Mouse (Mus musculus): ENCODE measurements at regions not wholly inside any gene's neighbourhood (a gene's known extent, or its start where the extent isn't known, plus 50 kb on each side); places are given as distances from the start of the nearest gene placed in this dataset.
A peak's percentile ranks its signal among the peaks of the same experiment; 100 is the strongest.

DNA sequence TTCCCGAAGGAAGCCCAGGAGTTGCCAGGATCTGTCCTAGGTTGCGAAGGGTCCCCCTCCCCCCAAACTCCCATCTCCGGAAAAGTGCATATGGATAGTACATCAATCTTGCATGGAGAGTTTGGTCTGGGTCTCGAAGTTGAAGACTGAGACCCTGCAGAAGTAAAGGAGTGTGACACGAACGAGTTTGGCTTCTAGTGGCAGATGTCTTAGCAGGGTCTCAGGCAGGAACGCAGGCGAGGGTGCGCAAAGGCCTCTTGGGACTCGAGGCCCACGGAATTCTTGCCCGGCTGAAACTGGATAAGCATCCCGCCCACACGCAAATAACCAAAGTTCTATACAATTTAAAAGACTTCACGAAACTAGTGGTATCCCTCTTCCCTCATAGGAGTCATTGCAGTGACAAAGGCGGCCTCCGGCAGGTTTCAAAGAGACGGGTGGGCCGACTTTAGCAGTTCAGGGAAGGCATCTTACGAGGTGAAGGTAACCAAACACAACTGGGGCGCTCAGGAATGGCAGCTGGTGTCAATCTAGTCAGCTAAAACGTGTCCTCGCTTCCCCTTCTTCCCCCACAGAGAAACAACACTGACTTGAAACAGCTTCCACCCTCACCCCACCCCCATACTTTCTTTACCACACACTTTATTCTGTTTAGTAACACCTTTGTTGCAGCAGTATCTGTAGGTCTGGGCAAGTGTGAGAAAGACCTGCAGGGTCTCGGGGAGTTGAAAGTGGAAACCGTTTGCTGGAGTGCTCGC is 77.4 kb downstream of the Kcnrg start:
- Histone ChIP-seq H3K4me1 (replicated peaks; ENCODE audit: control insufficient read depth, insufficient read depth, low read length) (peaks cover 3% of the 10 kb centered on the region), H3K27me3 (ENCODE audit: control insufficient read depth, insufficient read depth, low read length) (peaks cover 51% of the 10 kb centered on the region), H3K4me3 (ENCODE audit: low read depth, low read length) (peak overlapping the region; percentile 17), H3K9me3 (ENCODE audit: control insufficient read depth, low read length) (no peaks in the 10 kb centered on the region), H3K36me3 (ENCODE audit: control insufficient read depth, insufficient read depth, low read length) (no peaks in the 10 kb centered on the region), H3K27ac (ENCODE audit: low read depth, low read length) (no peak overlapping the region), H3K9ac (ENCODE audit: low read depth, low read length) (no peak overlapping the region), H3K4me2 (replicated peaks; ENCODE audit: low read depth, low read length) (peak overlapping the region; percentile 22)
- WGBS, result 1% methylated on average over 26 of the region's 26 CpGs
- ATAC-seq (ENCODE audit: low FRiP score), result no peak
- DNase-seq (ENCODE audit: low spot score), result peak; percentile 62

DNA sequence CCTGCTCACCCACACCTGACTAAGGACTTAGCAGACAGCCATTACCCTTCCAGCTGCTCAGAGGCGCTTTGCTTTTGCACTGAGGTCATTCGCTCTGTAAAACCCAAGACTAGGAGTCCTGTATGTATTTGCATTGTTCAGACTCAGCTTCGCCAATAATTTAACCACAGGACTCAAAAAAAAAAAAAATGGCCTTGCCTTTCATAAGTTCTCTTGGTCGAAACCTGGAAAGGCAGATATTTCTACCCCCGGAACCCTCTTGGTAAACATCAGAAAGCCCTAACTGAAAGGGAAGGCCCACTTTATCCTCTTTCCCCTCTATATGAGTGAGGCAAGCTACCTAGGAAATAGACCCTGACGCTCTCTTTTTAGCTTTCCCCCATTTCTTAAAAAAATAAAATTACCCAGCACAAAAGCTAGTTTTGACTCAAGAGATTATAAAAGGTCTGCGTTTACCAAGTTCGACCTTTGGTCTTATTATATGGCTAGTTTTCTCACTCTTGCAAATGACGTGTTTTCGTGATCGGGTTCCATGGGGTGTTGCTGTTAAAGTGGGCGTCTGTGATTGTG is 78.1 kb downstream of the Kcnrg start:
- DNase-seq (ENCODE audit: low spot score), result no peak
- no peak overlapping the region for H3K4me3 ChIP-seq (ENCODE audit: low read depth, low read length)
- H3K36me3 ChIP-seq (ENCODE audit: control insufficient read depth, insufficient read depth, low read length), result no peaks in the 10 kb centered on the region
- no peak for ATAC-seq (ENCODE audit: low FRiP score)
- WGBS, result 4% methylated on average over 12 of the region's 12 CpGs
- H3K9ac ChIP-seq (ENCODE audit: low read depth, low read length), result no peak overlapping the region
- no peak overlapping the region for H3K27ac ChIP-seq (ENCODE audit: low read depth, low read length)
- peaks cover 58% of the 10 kb centered on the region for H3K27me3 ChIP-seq (ENCODE audit: control insufficient read depth, insufficient read depth, low read length)
- H3K4me2 ChIP-seq (replicated peaks; ENCODE audit: low read depth, low read length), result no peak overlapping the region
- peaks cover 3% of the 10 kb centered on the region for H3K4me1 ChIP-seq (replicated peaks; ENCODE audit: control insufficient read depth, insufficient read depth, low read length)
- H3K9me3 ChIP-seq (ENCODE audit: control insufficient read depth, low read length), result no peaks in the 10 kb centered on the region

DNA sequence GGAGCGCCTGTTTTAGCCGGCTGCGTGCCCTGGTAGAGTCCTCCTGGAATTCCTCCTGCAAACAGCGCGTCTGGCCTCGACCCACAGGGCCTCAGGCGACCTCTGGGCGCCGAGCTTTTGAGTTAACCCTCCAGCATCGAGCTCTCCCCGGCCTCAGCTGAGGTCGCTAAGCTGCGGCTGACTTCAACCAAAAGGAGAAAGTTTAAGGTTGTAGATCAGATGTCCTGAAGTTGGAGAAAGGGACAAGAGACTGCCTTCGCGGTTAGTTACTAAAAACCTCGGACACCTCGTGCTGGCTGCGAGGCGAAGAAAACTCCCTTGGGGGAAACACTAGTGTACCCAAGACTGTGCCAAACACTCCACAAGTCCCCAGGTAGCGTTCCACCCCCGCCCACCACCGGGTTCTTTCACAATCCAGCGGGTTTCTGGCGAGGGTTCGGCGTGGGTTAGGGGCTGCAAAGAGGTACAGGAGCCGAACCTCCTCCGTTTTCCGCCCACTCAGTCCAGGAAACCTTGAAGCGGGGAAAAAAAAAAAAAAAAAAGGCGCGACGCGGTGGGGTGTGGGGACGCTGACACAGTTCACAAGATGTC is 78.9 kb downstream of the Kcnrg start:
- peaks cover 3% of the 10 kb centered on the region for H3K4me1 ChIP-seq (replicated peaks; ENCODE audit: control insufficient read depth, insufficient read depth, low read length)
- WGBS, result under 1% methylated on average over 34 of the region's 35 CpGs

DNA sequence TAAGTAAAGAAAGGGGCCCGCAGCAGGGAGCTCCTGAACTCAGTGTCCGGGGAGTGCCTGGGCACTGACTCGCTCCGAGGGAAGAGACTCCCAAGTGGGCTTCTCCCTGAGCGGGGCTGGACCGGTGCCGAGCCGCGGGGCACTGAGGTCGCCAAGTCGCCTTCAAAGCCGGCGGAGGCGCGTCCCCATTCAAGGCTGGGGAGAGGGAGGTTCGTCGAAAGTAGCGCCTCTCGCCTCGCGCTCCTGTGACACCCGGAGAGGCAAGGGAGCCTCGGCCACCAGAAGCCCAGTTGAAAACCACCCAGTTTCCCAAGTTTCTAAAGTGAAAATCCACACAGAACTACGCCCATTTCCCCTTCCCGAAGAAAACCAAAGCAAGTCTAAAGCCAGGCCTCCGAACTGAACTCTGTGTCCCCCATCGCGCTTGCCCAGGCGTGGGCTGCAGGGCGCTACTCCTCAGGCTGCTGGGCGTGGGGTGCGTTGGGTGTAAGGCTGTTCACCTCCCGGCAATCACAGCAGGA is 79.6 kb downstream of the Kcnrg start:
- Histone ChIP-seq H3K27ac (ENCODE audit: low read depth, low read length) (no peak overlapping the region), H3K4me1 (replicated peaks; ENCODE audit: control insufficient read depth, insufficient read depth, low read length) (peaks cover 3% of the 10 kb centered on the region), H3K4me3 (ENCODE audit: low read depth, low read length) (peak overlapping the region; percentile 25), H3K4me2 (replicated peaks; ENCODE audit: low read depth, low read length) (peak overlapping the region; percentile 51), H3K36me3 (ENCODE audit: control insufficient read depth, insufficient read depth, low read length) (no peaks in the 10 kb centered on the region), H3K27me3 (ENCODE audit: control insufficient read depth, insufficient read depth, low read length) (peaks cover 69% of the 10 kb centered on the region), H3K9me3 (ENCODE audit: control insufficient read depth, low read length) (no peaks in the 10 kb centered on the region), H3K9ac (ENCODE audit: low read depth, low read length) (no peak overlapping the region)
- under 1% methylated on average over 33 of the region's 33 CpGs for WGBS
- ATAC-seq (ENCODE audit: low FRiP score), result no peak
- peak; percentile 66 for DNase-seq (ENCODE audit: low spot score)

More for the DNA sequence above, 78.9 kb downstream of the Kcnrg start:
- Histone ChIP-seq H3K36me3 (ENCODE audit: control insufficient read depth, insufficient read depth, low read length) (no peaks in the 10 kb centered on the region), H3K4me3 (ENCODE audit: low read depth, low read length) (peak overlapping the region; percentile 25), H3K27ac (ENCODE audit: low read depth, low read length) (no peak overlapping the region), H3K27me3 (ENCODE audit: control insufficient read depth, insufficient read depth, low read length) (peaks cover 67% of the 10 kb centered on the region), H3K4me2 (replicated peaks; ENCODE audit: low read depth, low read length) (peak overlapping the region; percentile 51), H3K9ac (ENCODE audit: low read depth, low read length) (no peak overlapping the region), H3K9me3 (ENCODE audit: control insufficient read depth, low read length) (no peaks in the 10 kb centered on the region)
- DNase-seq (ENCODE audit: low spot score), result peak; percentile 70
- ATAC-seq (ENCODE audit: low FRiP score), result no peak

DNA sequence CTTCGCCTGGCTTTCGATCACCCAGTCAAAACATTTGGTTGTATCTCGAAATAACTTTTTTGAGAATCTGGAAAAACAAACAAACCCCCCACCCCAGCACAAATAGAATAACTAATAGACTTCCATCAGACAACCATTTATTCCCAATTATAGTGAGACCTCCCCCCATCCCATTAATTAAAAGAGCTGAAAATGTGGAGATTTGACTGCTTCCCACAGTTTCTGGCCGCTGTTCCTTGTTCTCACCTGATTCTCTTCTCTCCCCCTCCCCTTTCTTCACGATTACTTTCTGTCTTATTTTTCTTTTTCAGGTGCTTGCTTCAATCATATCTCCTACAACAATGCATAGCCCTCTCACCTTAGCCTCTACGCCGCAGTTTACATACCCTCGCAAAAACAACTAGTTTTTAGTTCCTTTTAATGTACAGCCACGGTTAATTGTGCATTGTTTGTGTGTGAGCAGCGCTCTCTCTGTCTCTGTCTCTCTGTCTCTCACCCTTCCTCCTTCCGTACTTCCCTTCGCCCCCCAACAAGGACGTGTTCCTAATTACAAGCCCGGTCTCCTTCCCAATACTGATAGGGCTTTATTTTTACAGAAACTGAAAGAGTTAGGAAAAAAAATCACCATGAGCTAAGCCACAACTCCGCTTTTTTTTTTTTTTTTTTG is 80.2 kb downstream of the Kcnrg start:
- Histone ChIP-seq H3K9ac (ENCODE audit: low read depth, low read length) (no peak overlapping the region), H3K9me3 (ENCODE audit: control insufficient read depth, low read length) (no peaks in the 10 kb centered on the region), H3K4me3 (ENCODE audit: low read depth, low read length) (peak overlapping the region; percentile 25; the same call in 1 of the 2 replicates), H3K36me3 (ENCODE audit: control insufficient read depth, insufficient read depth, low read length) (no peaks in the 10 kb centered on the region), H3K4me2 (replicated peaks; ENCODE audit: low read depth, low read length) (peak overlapping the region; percentile 51), H3K27ac (ENCODE audit: low read depth, low read length) (no peak overlapping the region), H3K27me3 (ENCODE audit: control insufficient read depth, insufficient read depth, low read length) (peaks cover 69% of the 10 kb centered on the region), H3K4me1 (replicated peaks; ENCODE audit: control insufficient read depth, insufficient read depth, low read length) (peaks cover 3% of the 10 kb centered on the region)
- WGBS, result 1% methylated on average over 15 of the region's 15 CpGs
- ATAC-seq (ENCODE audit: low FRiP score), result no peak
- peak; percentile 52 for DNase-seq (ENCODE audit: low spot score)

DNA sequence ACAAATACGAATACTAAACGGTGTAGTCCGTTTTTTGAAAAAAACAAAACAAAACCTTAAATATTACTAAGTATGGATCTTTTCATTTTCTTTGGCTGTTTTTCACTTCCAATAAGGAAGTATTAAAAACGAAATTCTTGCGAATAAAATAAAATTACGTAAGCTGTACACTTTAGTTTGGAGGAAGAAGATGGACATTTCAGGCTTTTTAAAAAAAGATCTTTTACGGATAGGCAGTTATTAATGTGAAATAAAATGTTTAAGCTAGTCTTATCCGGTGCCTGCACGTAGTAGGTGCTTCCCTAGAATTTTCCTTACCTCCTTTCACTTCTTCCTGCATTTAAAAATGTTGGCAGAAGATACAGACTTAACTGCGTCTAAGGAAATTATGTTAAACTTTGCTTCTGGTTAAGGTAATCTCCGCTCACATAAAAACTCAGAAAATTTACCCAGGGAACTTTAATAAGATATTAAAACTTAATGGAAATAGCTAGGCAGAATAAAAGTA is 80.8 kb downstream of the Kcnrg start:
- Histone ChIP-seq H3K4me1 (replicated peaks; ENCODE audit: control insufficient read depth, insufficient read depth, low read length) (peaks cover 3% of the 10 kb centered on the region), H3K4me3 (ENCODE audit: low read depth, low read length) (no peak overlapping the region), H3K27ac (ENCODE audit: low read depth, low read length) (no peak overlapping the region), H3K4me2 (replicated peaks; ENCODE audit: low read depth, low read length) (no peak overlapping the region), H3K36me3 (ENCODE audit: control insufficient read depth, insufficient read depth, low read length) (no peaks in the 10 kb centered on the region), H3K9ac (ENCODE audit: low read depth, low read length) (no peak overlapping the region), H3K9me3 (ENCODE audit: control insufficient read depth, low read length) (no peaks in the 10 kb centered on the region), H3K27me3 (ENCODE audit: control insufficient read depth, insufficient read depth, low read length) (peaks cover 69% of the 10 kb centered on the region)
- WGBS, result 4% methylated on average over 11 of the region's 11 CpGs
- ATAC-seq (ENCODE audit: low FRiP score), result no peak
- peak; percentile 33 for DNase-seq (ENCODE audit: low spot score)

DNA sequence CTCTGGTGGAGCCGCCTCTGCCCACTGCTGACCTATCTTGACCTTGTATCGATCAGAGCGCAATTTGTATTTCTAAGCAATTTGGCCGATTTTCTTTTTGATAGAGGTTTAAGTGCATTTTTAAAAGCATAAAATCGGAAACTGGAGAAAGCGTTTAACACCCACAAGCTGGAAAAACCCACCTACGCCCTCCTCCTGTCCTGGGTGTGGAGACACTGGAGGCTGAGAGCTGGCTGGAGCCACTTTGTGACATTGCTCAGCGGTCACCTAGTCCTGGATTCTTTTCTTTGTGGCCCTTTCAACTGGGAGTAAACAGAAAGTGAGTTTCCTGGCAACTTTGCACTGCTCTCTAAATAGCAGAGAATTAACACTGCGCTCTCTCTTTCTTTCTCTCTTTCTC is 81.4 kb downstream of the Kcnrg start:
- no peak for ATAC-seq (ENCODE audit: low FRiP score)
- no peaks in the 10 kb centered on the region for H3K36me3 ChIP-seq (ENCODE audit: control insufficient read depth, insufficient read depth, low read length)
- H3K4me3 ChIP-seq (ENCODE audit: low read depth, low read length), result no peak overlapping the region
- no peaks in the 10 kb centered on the region for H3K9me3 ChIP-seq (ENCODE audit: control insufficient read depth, low read length)
- peaks cover 66% of the 10 kb centered on the region for H3K27me3 ChIP-seq (ENCODE audit: control insufficient read depth, insufficient read depth, low read length)
- H3K27ac ChIP-seq (ENCODE audit: low read depth, low read length), result no peak overlapping the region
- WGBS, result under 1% methylated on average over 9 of the region's 9 CpGs
- no peak overlapping the region for H3K9ac ChIP-seq (ENCODE audit: low read depth, low read length)
- peak overlapping the region; percentile 7; the same call in 1 of the 2 replicates for H3K4me2 ChIP-seq (replicated peaks; ENCODE audit: low read depth, low read length)
- H3K4me1 ChIP-seq (replicated peaks; ENCODE audit: control insufficient read depth, insufficient read depth, low read length), result peaks cover 3% of the 10 kb centered on the region
- DNase-seq (ENCODE audit: low spot score), result peak; percentile 52

DNA sequence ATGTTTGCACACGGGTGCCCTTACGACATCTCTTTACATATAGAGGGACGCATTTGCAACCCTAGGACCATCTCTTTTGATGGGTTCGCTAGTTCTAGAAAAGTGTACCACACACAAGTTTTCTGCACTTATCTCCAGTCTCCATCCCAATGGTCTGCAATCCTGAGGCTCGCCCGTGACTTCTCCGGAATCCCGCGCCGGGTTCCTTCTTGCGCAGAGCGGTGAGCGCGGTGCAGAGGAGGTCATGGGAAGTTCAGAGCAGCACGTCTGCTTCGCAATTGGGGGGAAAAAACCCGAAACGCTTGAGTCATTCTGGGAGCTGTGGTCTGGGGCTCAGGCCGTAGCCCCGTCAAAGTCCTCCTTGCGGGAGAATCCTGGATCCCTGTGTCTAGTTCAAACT is 82.0 kb downstream of the Kcnrg start:
- Histone ChIP-seq H3K4me2 (replicated peaks; ENCODE audit: low read depth, low read length) (peak overlapping the region; percentile 13; the same call in 1 of the 2 replicates), H3K27ac (ENCODE audit: low read depth, low read length) (no peak overlapping the region), H3K9ac (ENCODE audit: low read depth, low read length) (no peak overlapping the region), H3K9me3 (ENCODE audit: control insufficient read depth, low read length) (no peaks in the 10 kb centered on the region), H3K36me3 (ENCODE audit: control insufficient read depth, insufficient read depth, low read length) (no peaks in the 10 kb centered on the region), H3K27me3 (ENCODE audit: control insufficient read depth, insufficient read depth, low read length) (peaks cover 60% of the 10 kb centered on the region), H3K4me1 (replicated peaks; ENCODE audit: control insufficient read depth, insufficient read depth, low read length) (peaks cover 3% of the 10 kb centered on the region), H3K4me3 (ENCODE audit: low read depth, low read length) (0 out of 2 replicates have a peak overlapping the region, but pooled peaks have one; percentile 12)
- no peak; the same call in 1 of the 2 replicates for ATAC-seq (ENCODE audit: low FRiP score)
- WGBS, result under 1% methylated on average over 21 of the region's 21 CpGs
- DNase-seq (ENCODE audit: low spot score), result peak; percentile 69

Data from hindbrain, embryonic 11.5 days (tissue).